Mouse (Mus musculus) brain, embryonic 14.5 days (tissue): Measurements from ENCODE around the gene Sorbs1.

Experiments
- CTCF ChIP-seq: fragments of 200-500 bp; IDR thresholded peaks from 2 replicates; pipeline ENCODE4 v1.5.1; 2012; ENCODE audit warnings: inconsistent platforms, mild to moderate bottlenecking, moderate library complexity, borderline replicate concordance; ENCODE audit not compliant: insufficient read depth, insufficient read length; ENCODE audit errors: extremely low read depth
- POLR2A ChIP-seq: fragments of 200-500 bp; IDR thresholded peaks from 2 replicates; pipeline ENCODE4 v1.6.1; 2012; ENCODE audit warnings: mild to moderate bottlenecking, inconsistent platforms, borderline replicate concordance; ENCODE audit not compliant: poor library complexity, insufficient read depth, insufficient read length, severe bottlenecking; ENCODE audit errors: extremely low read depth

- TF ChIP-seq POLR2A: no peak
- no peak for TF ChIP-seq CTCF
Observed at GRCm38 (mm10) chr19:40520403-40520802, 6.8 kb upstream of the Sorbs1 start.
